Mouse (Mus musculus) hindbrain, embryonic 10.5 days (tissue): ENCODE results near the gene Mms19. TPM values are rescaled to one million over a fixed set of nuclear protein-coding genes. Genes with fewer than 3 reads are reported as not detected.
A peak's percentile ranks its signal among the peaks of the same experiment; 100 is the strongest.

Experiments used
- DNase-seq: peaks from one replicate; pipeline ENCODE4 v3.0.0-alpha.2; 2017; ENCODE audit warnings: low spot score
- H3K27ac ChIP-seq: fragments of 300-500 bp; sonication (generic); 2 replicates; pipeline ENCODE4 v1.5.1; 2016; ENCODE audit warnings: mild to moderate bottlenecking, moderate library complexity
- H3K27me3 ChIP-seq: fragments of 300-500 bp; sonication (generic); 2 replicates; pipeline ENCODE4 v1.6.1; 2016; ENCODE audit warnings: mild to moderate bottlenecking; ENCODE audit not compliant: poor library complexity, insufficient read depth, severe bottlenecking
- H3K36me3 ChIP-seq: fragments of 300-500 bp; sonication (generic); 2 replicates; pipeline ENCODE4 v1.6.1; 2016; ENCODE audit warnings: mild to moderate bottlenecking, moderate library complexity
- H3K4me1 ChIP-seq: fragments of 300-500 bp; sonication (generic); replicated peaks from 2 replicates; pipeline ENCODE4 v1.6.1; 2016; ENCODE audit warnings: mild to moderate bottlenecking
- H3K4me3 ChIP-seq: fragments of 300-500 bp; sonication (generic); 2 replicates; pipeline ENCODE4 v1.5.1; 2016; ENCODE audit warnings: mild to moderate bottlenecking, moderate library complexity
- H3K9me3 ChIP-seq: fragments of 300-500 bp; sonication (generic); 2 replicates; pipeline ENCODE4 v1.6.1; 2016; ENCODE audit warnings: mild to moderate bottlenecking, moderate library complexity
- WGBS: fragments of 180-500 bp; shearing (Covaris S2); methylation state at CpG from one replicate; pipeline ENCODE4 v1.1.7; 2016; 5-methylcytosine and 5-hydroxymethylcytosine counted together
- polyA plus RNA-seq: library from polyadenylated mRNA; unstranded; fragments of >200 nt; fragmentation: Nextera tagmentation; extraction: Ambion mirVana; gene quantifications from 2 replicates; pipeline ENCODE4 v1.2.1, GENCODE M21; 2016

Gene Mms19
- polyA plus RNA-seq, 1 experiment from 2014 or later, result 39.5 TPM

- Histone ChIP-seq H3K27ac (no peak overlapping the region), H3K27me3 (no peaks in the 10 kb centered on the region), H3K9me3 (no peaks in the 10 kb centered on the region), H3K4me1 (peaks cover 49% of the 10 kb centered on the region), H3K4me3 (no peak overlapping the region), H3K36me3 (0 out of 2 replicates have a peak, but pooled peaks cover 3% of the 10 kb centered on the region)
- 80% methylated on average over 7 of the region's 7 CpGs for WGBS
- no peak for DNase-seq
Observed at GRCm38 (mm10) chr19:42009067-42009466, 28.1 kb upstream of the Mms19 start.

DNA sequence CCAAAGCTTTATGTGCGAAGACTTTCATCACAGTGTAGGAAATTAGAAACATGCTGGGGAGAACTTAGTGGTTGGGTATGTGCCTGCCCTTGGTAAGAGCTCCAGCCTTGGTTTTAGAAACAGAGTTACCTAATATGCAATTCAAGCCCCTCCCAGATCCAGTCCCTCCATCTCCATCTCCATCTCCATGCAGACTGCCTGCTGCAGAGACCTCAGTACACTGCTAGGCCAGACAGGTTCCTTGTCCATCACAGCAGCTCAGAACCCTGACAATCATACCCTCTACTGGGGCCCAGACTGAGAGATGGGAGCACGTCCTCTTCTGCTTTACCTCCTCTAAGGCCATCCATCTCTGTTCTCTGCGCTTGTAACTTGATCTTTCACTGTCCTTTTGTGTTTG, 27.6 kb upstream of the Mms19 start:
- no peaks in the 10 kb centered on the region for H3K9me3 ChIP-seq
- WGBS, result 75% methylated on average over 3 of the region's 3 CpGs
- 0 out of 2 replicates have a peak, but pooled peaks cover 3% of the 10 kb centered on the region for H3K36me3 ChIP-seq
- H3K27ac ChIP-seq, result no peak overlapping the region
- DNase-seq, result no peak
- H3K27me3 ChIP-seq, result no peaks in the 10 kb centered on the region
- H3K4me1 ChIP-seq, result peaks cover 49% of the 10 kb centered on the region
- no peak overlapping the region for H3K4me3 ChIP-seq

DNA sequence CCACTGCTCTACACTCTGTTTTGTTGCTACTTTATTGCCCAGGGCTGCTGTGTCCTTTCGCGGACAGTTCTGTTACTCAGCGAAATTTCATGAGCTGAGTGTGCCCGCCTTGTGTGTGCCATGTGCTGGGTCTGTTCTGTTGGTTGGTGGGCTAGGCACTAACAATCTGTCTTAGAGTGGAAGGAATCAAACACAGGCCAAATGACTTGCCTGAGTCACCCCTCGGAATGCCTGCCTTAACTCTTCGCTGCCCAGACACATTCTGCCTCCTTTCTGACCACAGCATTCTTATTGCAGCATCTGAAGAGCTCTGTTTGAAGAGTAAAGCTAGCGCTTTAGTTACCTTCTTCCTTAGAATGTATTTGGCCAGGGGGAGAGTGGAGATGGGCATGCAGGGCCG, 25.6 kb upstream of the Mms19 start:
- H3K27me3 ChIP-seq, result no peaks in the 10 kb centered on the region
- no peaks in the 10 kb centered on the region for H3K9me3 ChIP-seq
- no peaks in the 10 kb centered on the region for H3K36me3 ChIP-seq
- H3K27ac ChIP-seq, result no peak overlapping the region
- no peak for DNase-seq
- H3K4me3 ChIP-seq, result no peak overlapping the region
- 76% methylated on average over 8 of the region's 8 CpGs for WGBS
- H3K4me1 ChIP-seq, result peaks cover 49% of the 10 kb centered on the region

GRCm38 (mm10) chr19:42005616-42006015, 24.7 kb upstream of the Mms19 start:
- DNase-seq, result no peak
- Histone ChIP-seq H3K4me3 (no peak overlapping the region), H3K9me3 (no peaks in the 10 kb centered on the region), H3K36me3 (no peaks in the 10 kb centered on the region), H3K4me1 (peaks cover 52% of the 10 kb centered on the region), H3K27me3 (no peaks in the 10 kb centered on the region), H3K27ac (no peak overlapping the region)
- WGBS, result 84% methylated on average over 3 of the region's 3 CpGs

- DNase-seq, result no peak
- 82% methylated on average over 6 of the region's 6 CpGs for WGBS
Observed at GRCm38 (mm10) chr19:42004258-42004657, 23.3 kb upstream of the Mms19 start.

GRCm38 (mm10) chr19:42001253-42001980, 20.5 kb upstream of the Mms19 start:
- Histone ChIP-seq H3K27me3 (no peaks in the 10 kb centered on the region), H3K36me3 (no peaks in the 10 kb centered on the region), H3K4me1 (peaks cover 36% of the 10 kb centered on the region), H3K9me3 (no peaks in the 10 kb centered on the region), H3K4me3 (no peak overlapping the region), H3K27ac (0 out of 2 replicates have a peak overlapping the region, but pooled peaks have one; percentile 40)
- 92% methylated on average over 12 of the region's 12 CpGs for WGBS
- no peak for DNase-seq

More at GRCm38 (mm10) chr19:42004258-42004657, 23.3 kb upstream of the Mms19 start:
- Histone ChIP-seq H3K36me3 (no peaks in the 10 kb centered on the region), H3K27me3 (no peaks in the 10 kb centered on the region), H3K9me3 (no peaks in the 10 kb centered on the region), H3K4me1 (peaks cover 59% of the 10 kb centered on the region), H3K4me3 (no peak overlapping the region), H3K27ac (no peak overlapping the region)

DNA sequence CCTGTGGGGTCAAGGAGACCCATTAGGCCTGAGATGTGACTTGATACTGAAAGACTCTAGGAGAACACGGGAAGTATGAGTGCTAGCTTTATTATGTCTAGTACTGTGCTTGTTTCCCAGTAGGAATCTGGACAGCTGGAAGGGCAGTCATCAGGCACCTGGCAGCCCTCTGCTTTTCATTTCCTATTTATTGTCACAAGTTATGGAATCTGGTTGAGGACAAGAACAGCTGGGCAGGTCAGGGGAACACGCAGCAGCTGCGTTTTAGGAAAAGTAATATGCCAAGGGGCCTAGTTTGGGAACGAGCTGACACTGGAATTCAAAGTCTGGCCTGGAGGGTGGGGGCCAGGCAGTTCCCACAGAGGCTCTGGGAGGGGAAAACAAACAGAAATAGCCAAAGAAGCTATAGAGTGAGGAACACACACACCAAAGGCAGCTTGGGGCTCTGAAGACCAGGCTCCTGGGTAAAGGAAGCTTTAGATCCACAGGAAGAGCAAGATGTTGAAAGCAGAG, 19.5 kb upstream of the Mms19 start:
- Histone ChIP-seq H3K4me3 (no peak overlapping the region), H3K4me1 (peaks cover 40% of the 10 kb centered on the region), H3K27me3 (no peaks in the 10 kb centered on the region), H3K9me3 (no peaks in the 10 kb centered on the region), H3K27ac (0 out of 2 replicates have a peak overlapping the region, but pooled peaks have one; percentile 40), H3K36me3 (no peaks in the 10 kb centered on the region)
- 70% methylated on average over 4 of the region's 4 CpGs for WGBS
- DNase-seq, result no peak

DNA sequence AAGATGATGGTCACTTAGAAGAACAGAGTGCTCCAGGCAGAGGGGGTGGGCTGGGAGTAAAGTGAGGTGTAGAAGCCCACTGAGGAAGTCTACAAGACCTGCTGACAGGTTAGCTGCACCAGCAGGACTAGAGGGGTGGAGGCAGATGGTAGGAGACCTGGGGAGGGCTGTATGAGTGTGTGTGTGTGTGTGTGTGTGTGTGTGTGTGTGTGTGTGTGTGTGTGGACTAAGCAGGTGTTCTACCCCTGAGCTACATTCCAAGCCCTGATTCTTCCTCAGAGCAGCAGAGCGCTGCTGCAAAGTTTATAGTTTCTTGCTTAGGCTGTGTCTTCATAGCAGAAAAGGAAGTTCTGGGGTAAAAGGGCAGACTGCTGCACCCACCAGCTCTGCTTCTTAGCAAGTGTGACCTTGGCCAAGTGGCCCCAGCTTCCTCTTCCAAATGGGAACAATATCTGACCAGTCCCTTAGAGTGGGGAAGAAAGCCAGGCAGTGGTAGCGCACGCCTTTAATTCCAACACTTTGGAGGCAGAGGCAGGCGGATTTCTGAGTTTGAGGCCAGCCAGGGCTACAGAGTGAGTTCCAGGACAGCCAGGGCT, 18.8 kb upstream of the Mms19 start:
- no peak overlapping the region for H3K27ac ChIP-seq
- no peaks in the 10 kb centered on the region for H3K9me3 ChIP-seq
- H3K27me3 ChIP-seq, result no peaks in the 10 kb centered on the region
- H3K4me1 ChIP-seq, result peaks cover 47% of the 10 kb centered on the region
- 89% methylated on average over 4 of the region's 4 CpGs for WGBS
- no peak for DNase-seq
- no peak overlapping the region for H3K4me3 ChIP-seq
- H3K36me3 ChIP-seq, result no peaks in the 10 kb centered on the region

DNA sequence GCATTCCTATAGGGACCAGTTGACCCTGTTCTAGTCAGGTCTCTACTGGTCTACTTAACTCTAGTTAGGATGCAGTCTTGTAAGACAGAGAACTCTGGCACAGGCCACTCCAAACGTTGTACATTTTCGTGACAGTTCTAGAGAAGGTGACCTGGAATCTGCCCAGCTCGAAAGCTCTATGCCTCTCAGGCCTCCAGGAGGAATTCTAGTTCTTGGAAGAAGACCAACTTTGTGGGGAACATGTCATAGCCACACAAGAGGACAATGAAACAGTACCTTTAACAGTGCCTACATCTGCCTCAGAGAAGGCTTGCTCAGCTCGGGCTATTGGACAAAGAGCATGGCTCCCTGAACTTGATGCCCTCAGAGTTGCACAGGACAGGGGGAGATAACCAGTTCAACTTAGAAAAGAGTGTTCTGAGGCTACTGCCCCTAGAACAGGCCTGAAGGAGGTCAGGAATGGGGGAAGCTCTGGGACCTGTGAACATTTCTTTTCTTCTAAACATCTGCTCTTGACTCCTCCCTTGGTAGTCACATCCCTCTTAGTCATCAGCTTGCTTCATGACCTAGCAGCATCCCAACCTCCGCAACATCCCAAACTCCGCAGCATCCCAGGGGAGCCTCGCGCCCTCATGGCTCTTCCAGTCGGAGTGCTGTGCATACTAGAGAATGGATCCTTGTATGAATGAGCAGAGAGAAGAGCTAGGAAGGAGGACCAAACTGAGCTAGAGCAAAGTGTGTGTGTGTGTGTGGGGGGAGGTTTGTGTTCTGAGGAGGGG, 18.0 kb upstream of the Mms19 start:
- H3K27me3 ChIP-seq, result no peaks in the 10 kb centered on the region
- no peaks in the 10 kb centered on the region for H3K36me3 ChIP-seq
- peaks cover 45% of the 10 kb centered on the region for H3K4me1 ChIP-seq
- H3K27ac ChIP-seq, result no peak overlapping the region
- 91% methylated on average over 9 of the region's 9 CpGs for WGBS
- no peak for DNase-seq
- H3K4me3 ChIP-seq, result no peak overlapping the region
- H3K9me3 ChIP-seq, result no peaks in the 10 kb centered on the region

GRCm38 (mm10) chr19:41997090-41997489, 16.1 kb upstream of the Mms19 start:
- DNase-seq, result no peak
- Histone ChIP-seq H3K9me3 (no peaks in the 10 kb centered on the region), H3K4me3 (no peak overlapping the region), H3K36me3 (no peaks in the 10 kb centered on the region), H3K4me1 (peaks cover 50% of the 10 kb centered on the region), H3K27ac (no peak overlapping the region), H3K27me3 (no peaks in the 10 kb centered on the region)
- WGBS, result 87% methylated on average over 10 of the region's 10 CpGs

- DNase-seq, result no peak
- peak overlapping the region; percentile 64 for H3K27ac ChIP-seq
- 59% methylated on average over 1 of the region's 1 CpGs for WGBS
Observed at GRCm38 (mm10) chr19:41995483-41995882, 14.5 kb upstream of the Mms19 start.

GRCm38 (mm10) chr19:41994023-41994422, 13.1 kb upstream of the Mms19 start:
- H3K9me3 ChIP-seq, result no peaks in the 10 kb centered on the region
- no peaks in the 10 kb centered on the region for H3K36me3 ChIP-seq
- H3K4me3 ChIP-seq, result no peak overlapping the region
- 87% methylated on average over 7 of the region's 7 CpGs for WGBS
- no peak overlapping the region for H3K27ac ChIP-seq
- no peak for DNase-seq
- H3K4me1 ChIP-seq, result peaks cover 30% of the 10 kb centered on the region
- H3K27me3 ChIP-seq, result no peaks in the 10 kb centered on the region

More at GRCm38 (mm10) chr19:41995483-41995882, 14.5 kb upstream of the Mms19 start:
- no peaks in the 10 kb centered on the region for H3K27me3 ChIP-seq
- no peak overlapping the region for H3K4me3 ChIP-seq
- H3K9me3 ChIP-seq, result no peaks in the 10 kb centered on the region
- peaks cover 44% of the 10 kb centered on the region for H3K4me1 ChIP-seq
- no peaks in the 10 kb centered on the region for H3K36me3 ChIP-seq

DNA sequence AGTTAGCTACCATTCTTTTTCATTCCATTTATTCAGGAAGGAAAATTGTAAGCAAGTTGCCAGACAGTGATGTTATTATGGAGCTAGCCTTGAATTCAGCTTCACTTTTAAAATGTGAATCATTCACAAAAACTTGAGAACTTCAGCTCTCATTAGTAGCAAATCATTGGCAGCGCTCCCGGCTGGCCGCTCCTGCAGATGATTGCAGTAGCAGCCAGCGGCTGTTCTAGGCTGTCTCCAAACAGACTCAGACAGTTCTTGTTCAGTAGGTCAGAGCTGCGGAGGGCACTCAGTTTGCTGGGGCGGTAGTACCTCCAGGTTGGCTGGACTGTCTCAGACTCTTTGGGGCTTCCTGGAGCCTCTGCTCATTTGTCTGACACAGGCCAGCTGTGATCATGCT, 12.5 kb upstream of the Mms19 start:
- H3K36me3 ChIP-seq, result no peaks in the 10 kb centered on the region
- DNase-seq, result no peak
- peaks cover 30% of the 10 kb centered on the region for H3K4me1 ChIP-seq
- no peak overlapping the region for H3K27ac ChIP-seq
- H3K27me3 ChIP-seq, result no peaks in the 10 kb centered on the region
- no peak overlapping the region for H3K4me3 ChIP-seq
- no peaks in the 10 kb centered on the region for H3K9me3 ChIP-seq
- 84% methylated on average over 6 of the region's 6 CpGs for WGBS
